Mouse (Mus musculus): ENCODE measurements around the gene Myh6. TPM values are rescaled to one million over a fixed set of nuclear protein-coding genes. Genes with fewer than 3 reads are reported as not detected.

Gene Myh6
- polyA plus RNA-seq, 1 experiment: not detected

GRCm38 (mm10) chr14:54912109-54912850 lies 54.4 kb downstream of the Myh6 start:
- H3K4me3 ChIP-seq (replicated peaks): peak overlapping the region; percentile 50
- H3K9me3 ChIP-seq (ENCODE audit: control insufficient read depth, low read length): peaks cover 4% of the 10 kb centered on the region; the same call in 1 of the 2 replicates
- no peaks in the 10 kb centered on the region for H3K36me3 ChIP-seq (ENCODE audit: control insufficient read depth)
- TF ChIP-seq TAL1 (IDR thresholded peaks at IDR 0.05; ENCODE audit: low read length) (no peak), GATA1 (IDR thresholded peaks at IDR 0.05; ENCODE audit: low read length) (no peak)
- H3K27me3 ChIP-seq (ENCODE audit: control insufficient read depth): peaks cover 47% of the 10 kb centered on the region
- H3K4me1 ChIP-seq (ENCODE audit: control insufficient read depth): no peaks in the 10 kb centered on the region

GRCm38 (mm10) chr14:54908682-54909081 lies 58.0 kb downstream of the Myh6 start:
- Histone ChIP-seq H3K27me3 (ENCODE audit: control insufficient read depth) (peaks cover 36% of the 10 kb centered on the region), H3K4me3 (replicated peaks) (no peak overlapping the region), H3K36me3 (ENCODE audit: control insufficient read depth) (no peaks in the 10 kb centered on the region), H3K4me1 (ENCODE audit: control insufficient read depth) (no peaks in the 10 kb centered on the region), H3K9me3 (ENCODE audit: control insufficient read depth, low read length) (peaks cover 4% of the 10 kb centered on the region; the same call in 1 of the 2 replicates)
- TF ChIP-seq GATA1 (IDR thresholded peaks at IDR 0.05; ENCODE audit: low read length): no peak
- no peak for TF ChIP-seq TAL1 (IDR thresholded peaks at IDR 0.05; ENCODE audit: low read length)

GRCm38 (mm10) chr14:54903641-54904040 lies 63.1 kb downstream of the Myh6 start:
- Histone ChIP-seq H3K4me1 (ENCODE audit: control insufficient read depth) (no peaks in the 10 kb centered on the region), H3K27me3 (ENCODE audit: control insufficient read depth) (no peaks in the 10 kb centered on the region), H3K36me3 (ENCODE audit: control insufficient read depth) (peaks cover 9% of the 10 kb centered on the region), H3K4me3 (replicated peaks) (no peak overlapping the region), H3K9me3 (ENCODE audit: control insufficient read depth, low read length) (no peaks in the 10 kb centered on the region)
- TF ChIP-seq TAL1 (IDR thresholded peaks at IDR 0.05; ENCODE audit: low read length) (no peak), GATA1 (IDR thresholded peaks at IDR 0.05; ENCODE audit: low read length) (no peak)

DNA sequence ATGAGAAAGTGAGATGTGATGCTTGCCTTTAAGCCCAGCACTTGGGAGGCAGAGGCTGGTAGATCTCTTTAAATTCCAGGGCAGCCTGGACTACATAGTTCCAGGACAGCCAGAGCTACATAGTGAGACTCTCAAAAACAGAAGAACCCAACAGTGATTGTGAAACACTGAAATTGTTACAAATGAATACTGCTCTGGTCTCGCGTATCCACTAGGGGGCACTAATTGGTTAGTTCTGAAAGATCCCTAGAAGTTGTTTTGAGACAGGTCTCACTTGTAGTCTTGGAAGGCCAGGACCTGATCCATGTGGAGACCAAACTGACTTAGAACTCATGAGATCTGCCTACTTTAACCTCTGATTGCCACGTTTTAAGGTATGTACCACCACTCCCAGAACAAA lies 66.3 kb downstream of the Myh6 start:
- Histone ChIP-seq H3K36me3 (ENCODE audit: control insufficient read depth) (peaks cover 42% of the 10 kb centered on the region), H3K27me3 (ENCODE audit: control insufficient read depth) (no peaks in the 10 kb centered on the region), H3K4me3 (replicated peaks) (no peak overlapping the region), H3K9me3 (ENCODE audit: control insufficient read depth, low read length) (no peaks in the 10 kb centered on the region), H3K4me1 (ENCODE audit: control insufficient read depth) (peaks cover 9% of the 10 kb centered on the region)
- no peak for TF ChIP-seq GATA1 (IDR thresholded peaks at IDR 0.05; ENCODE audit: low read length)

DNA sequence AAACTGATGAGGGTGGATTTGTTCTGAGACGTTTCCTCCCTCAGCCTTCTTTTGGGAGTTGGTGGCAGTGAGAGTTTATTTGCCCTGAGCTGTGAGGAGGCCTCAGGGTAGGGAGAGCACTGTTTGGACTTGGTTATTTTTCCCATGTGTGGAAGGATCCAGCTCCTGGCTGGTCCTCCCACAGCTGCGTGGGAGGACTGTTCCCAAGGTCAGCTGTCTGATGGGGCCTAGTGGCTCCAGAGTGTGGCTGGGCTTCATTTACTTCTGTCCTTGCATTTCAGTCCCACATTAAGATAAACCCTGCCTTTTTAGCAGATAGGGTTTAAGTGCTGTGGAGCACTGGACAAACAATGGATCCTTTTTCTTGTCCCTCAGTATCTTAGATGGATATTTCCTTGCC lies 69.3 kb downstream of the Myh6 start:
- peaks cover 29% of the 10 kb centered on the region for H3K4me1 ChIP-seq (ENCODE audit: control insufficient read depth)
- no peak for TF ChIP-seq GATA1 (IDR thresholded peaks at IDR 0.05; ENCODE audit: low read length)
- no peak for TF ChIP-seq TAL1 (IDR thresholded peaks at IDR 0.05; ENCODE audit: low read length)
- no peak overlapping the region for H3K4me3 ChIP-seq (replicated peaks)
- no peaks in the 10 kb centered on the region for H3K27me3 ChIP-seq (ENCODE audit: control insufficient read depth)
- H3K9me3 ChIP-seq (ENCODE audit: control insufficient read depth, low read length): no peaks in the 10 kb centered on the region
- peaks cover 49% of the 10 kb centered on the region for H3K36me3 ChIP-seq (ENCODE audit: control insufficient read depth)

GRCm38 (mm10) chr14:54894296-54895151 lies 72.2 kb downstream of the Myh6 start:
- no peak for TF ChIP-seq TAL1 (IDR thresholded peaks at IDR 0.05; ENCODE audit: low read length)
- TF ChIP-seq GATA1 (IDR thresholded peaks at IDR 0.05; ENCODE audit: low read length): no peak
- Histone ChIP-seq H3K27me3 (ENCODE audit: control insufficient read depth) (no peaks in the 10 kb centered on the region), H3K36me3 (ENCODE audit: control insufficient read depth) (peaks cover 48% of the 10 kb centered on the region), H3K4me1 (ENCODE audit: control insufficient read depth) (peaks cover 33% of the 10 kb centered on the region), H3K4me3 (replicated peaks) (peak overlapping the region; percentile 90), H3K9me3 (ENCODE audit: control insufficient read depth, low read length) (no peaks in the 10 kb centered on the region)

GRCm38 (mm10) chr14:54893651-54894181 lies 73.0 kb downstream of the Myh6 start:
- H3K27me3 ChIP-seq (ENCODE audit: control insufficient read depth): no peaks in the 10 kb centered on the region
- H3K36me3 ChIP-seq (ENCODE audit: control insufficient read depth): peaks cover 41% of the 10 kb centered on the region
- no peaks in the 10 kb centered on the region for H3K9me3 ChIP-seq (ENCODE audit: control insufficient read depth, low read length)
- TF ChIP-seq GATA1 (IDR thresholded peaks at IDR 0.05; ENCODE audit: low read length): no peak
- no peak for TF ChIP-seq TAL1 (IDR thresholded peaks at IDR 0.05; ENCODE audit: low read length)
- H3K4me3 ChIP-seq (replicated peaks): peak overlapping the region; percentile 90
- H3K4me1 ChIP-seq (ENCODE audit: control insufficient read depth): peaks cover 33% of the 10 kb centered on the region

DNA sequence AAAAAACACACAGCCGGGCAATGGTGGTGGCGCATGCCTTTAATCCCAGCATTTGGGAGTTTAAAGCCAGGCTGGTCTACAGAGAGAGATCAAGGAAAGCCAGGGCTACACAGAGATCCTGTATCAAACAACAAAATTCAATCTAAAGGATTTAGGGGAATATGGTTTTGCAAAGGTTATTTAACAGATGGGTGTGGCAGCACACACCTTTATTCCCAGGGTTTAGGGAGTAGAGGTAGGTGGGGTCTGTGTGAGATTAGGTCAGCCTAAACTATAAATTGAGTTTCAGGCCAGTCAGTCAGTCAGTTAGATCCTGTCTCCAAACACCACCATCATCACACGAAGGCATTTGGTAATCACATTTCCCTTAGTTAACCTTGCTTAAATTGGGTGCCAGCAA lies 74.5 kb downstream of the Myh6 start, which contains the start of gene Pabpn1:
Gene Pabpn1 (plus strand): TSS at position 301 of the 400 bp plus-strand sequence.
- Histone ChIP-seq H3K4me3 (replicated peaks) (peak within 1 kb of the TSS; percentile 90), H3K9me3 (ENCODE audit: control insufficient read depth, low read length) (no peaks in the 10 kb centered on the region), H3K27me3 (ENCODE audit: control insufficient read depth) (no peaks in the 10 kb centered on the region), H3K36me3 (ENCODE audit: control insufficient read depth) (peaks cover 27% of the 10 kb centered on the region), H3K4me1 (ENCODE audit: control insufficient read depth) (peaks cover 32% of the 10 kb centered on the region)
- no peak for TF ChIP-seq TAL1 (IDR thresholded peaks at IDR 0.05; ENCODE audit: low read length)
- TF ChIP-seq GATA1 (IDR thresholded peaks at IDR 0.05; ENCODE audit: low read length): no peak

Other genes with a start within 250 kb of the Myh6 start
- gene Slc7a8, start 185.0 kb downstream of the Myh6 start, polyA plus RNA-seq (2012): 0.25 TPM in 2 replicates
- gene Rnf212b, start 152.8 kb downstream of the Myh6 start, polyA plus RNA-seq (2012): not detected in 2 replicates
- gene Homez, start 96.0 kb downstream of the Myh6 start, polyA plus RNA-seq (2012): not detected in 2 replicates
- 0.02 TPM in 1 of 2 replicates, not detected in the other for gene Ppp1r3e, start 89.4 kb downstream of the Myh6 start, polyA plus RNA-seq (2012)
- gene Bcl2l2, start 83.5 kb downstream of the Myh6 start, polyA plus RNA-seq (2012): 0.66 and 0.95 TPM in 2 replicates
- 0.05 and 0.14 TPM in 2 replicates for gene Gm20521, start 83.5 kb downstream of the Myh6 start, polyA plus RNA-seq (2012)
- gene Pabpn1, start 74.4 kb downstream of the Myh6 start, polyA plus RNA-seq (2012): 27.8 and 29.0 TPM in 2 replicates
- 0.01 TPM in 1 of 2 replicates, not detected in the other for gene Slc22a17, start 53.8 kb downstream of the Myh6 start, polyA plus RNA-seq (2012)
- 0.05 TPM in 1 of 2 replicates, not detected in the other for gene Efs, start 40.8 kb downstream of the Myh6 start, polyA plus RNA-seq (2012)
- not detected in 2 replicates for gene Il25, start 34.2 kb downstream of the Myh6 start, polyA plus RNA-seq (2012)
- gene Cmtm5, start 30.7 kb downstream of the Myh6 start, polyA plus RNA-seq (2012): not detected in 2 replicates
- gene Gm17428, start 10.0 kb upstream of the Myh6 start, polyA plus RNA-seq (2012): not detected in 2 replicates
- gene Myh7, start 27.7 kb upstream of the Myh6 start, polyA plus RNA-seq (2012): not detected in 2 replicates
- gene Ngdn, start 48.5 kb upstream of the Myh6 start, polyA plus RNA-seq (2012): 2.8 and 3.1 TPM in 2 replicates
- gene Zfhx2, start 125.4 kb upstream of the Myh6 start, polyA plus RNA-seq (2012): 0.06 TPM in 2 replicates
- gene Thtpa, start 127.9 kb upstream of the Myh6 start, polyA plus RNA-seq (2012): 0.02 and 0.04 TPM in 2 replicates
- gene Ap1g2, start 139.7 kb upstream of the Myh6 start, polyA plus RNA-seq (2012): 1.7 and 2.4 TPM in 2 replicates
- gene Jph4, start 150.0 kb upstream of the Myh6 start, polyA plus RNA-seq (2012): 0.02 TPM in 1 of 2 replicates, not detected in the other